Mouse (Mus musculus): Measurements from ENCODE around the gene Celsr1. TPM values are rescaled to one million over a fixed set of nuclear protein-coding genes. Genes with fewer than 3 reads are reported as not detected.
"Not testable (repeated sequence)": the region's sequence is repeated elsewhere in the genome, so short reads cannot be mapped to it uniquely, and the experiment has no call there.

Gene Celsr1
- polyA plus RNA-seq, 1 experiment from 2014 or later, result 3.5 TPM

GRCm38 (mm10) chr15:85865913-85866312, 167.7 kb downstream of the Celsr1 start:
- 89% methylated on average over 7 of the region's 7 CpGs for WGBS
- H3K9ac ChIP-seq (replicated peaks; ENCODE audit: low read length); H3K4me3 ChIP-seq (ENCODE audit: low read length); H3K27ac ChIP-seq (ENCODE audit: low read length); H3K4me1 ChIP-seq (ENCODE audit: insufficient read depth, low read length); H3K4me2 ChIP-seq (replicated peaks; ENCODE audit: low read depth, low read length); H3K27me3 ChIP-seq (ENCODE audit: insufficient read depth, low read length); H3K9me3 ChIP-seq (ENCODE audit: low read length); ATAC-seq (ENCODE audit: low FRiP score, low TSS enrichment): not testable (repeated sequence)
- H3K36me3 ChIP-seq (ENCODE audit: insufficient read depth, low read length), result peaks cover 67% of the 10 kb centered on the region

GRCm38 (mm10) chr15:85859490-85860031, 174.0 kb downstream of the Celsr1 start, which contains the start of gene Gtse1:
Gtse1 (plus strand) TSS chr15:85859745.
- WGBS, result under 1% methylated on average over 42 of the region's 42 CpGs
- peak within 1 kb of the TSS; percentile 85 for H3K9ac ChIP-seq (replicated peaks; ENCODE audit: low read length)
- peak within 1 kb of the TSS; percentile 72 for H3K27ac ChIP-seq (ENCODE audit: low read length)
- peak; percentile 98 for ATAC-seq (ENCODE audit: low FRiP score, low TSS enrichment)
- no peaks in the 10 kb centered on the region for H3K9me3 ChIP-seq (ENCODE audit: low read length)
- H3K36me3 ChIP-seq (ENCODE audit: insufficient read depth, low read length), result peaks cover 26% of the 10 kb centered on the region
- H3K4me2 ChIP-seq (replicated peaks; ENCODE audit: low read depth, low read length), result peak within 1 kb of the TSS; percentile 89
- H3K4me1 ChIP-seq (ENCODE audit: insufficient read depth, low read length), result peaks cover 20% of the 10 kb centered on the region
- H3K4me3 ChIP-seq (ENCODE audit: low read length), result peak within 1 kb of the TSS; percentile 62
- H3K27me3 ChIP-seq (ENCODE audit: insufficient read depth, low read length), result no peaks in the 10 kb centered on the region

GRCm38 (mm10) chr15:85858980-85859489, 174.5 kb downstream of the Celsr1 start:
- Histone ChIP-seq H3K9me3 (ENCODE audit: low read length) (no peaks in the 10 kb centered on the region), H3K27ac (ENCODE audit: low read length) (peak overlapping the region; percentile 72), H3K4me3 (ENCODE audit: low read length) (peak overlapping the region; percentile 62), H3K36me3 (ENCODE audit: insufficient read depth, low read length) (peaks cover 21% of the 10 kb centered on the region), H3K9ac (replicated peaks; ENCODE audit: low read length) (peak overlapping the region; percentile 85), H3K27me3 (ENCODE audit: insufficient read depth, low read length) (no peaks in the 10 kb centered on the region), H3K4me2 (replicated peaks; ENCODE audit: low read depth, low read length) (peak overlapping the region; percentile 89), H3K4me1 (ENCODE audit: insufficient read depth, low read length) (peaks cover 20% of the 10 kb centered on the region)
- peak; percentile 59 for ATAC-seq (ENCODE audit: low FRiP score, low TSS enrichment)
- 7% methylated on average over 15 of the region's 15 CpGs for WGBS

GRCm38 (mm10) chr15:85851656-85852392, 181.8 kb downstream of the Celsr1 start:
- H3K4me1 ChIP-seq (ENCODE audit: insufficient read depth, low read length), result no peaks in the 10 kb centered on the region
- no peaks in the 10 kb centered on the region for H3K27me3 ChIP-seq (ENCODE audit: insufficient read depth, low read length)
- no peak overlapping the region for H3K4me2 ChIP-seq (replicated peaks; ENCODE audit: low read depth, low read length)
- no peak for ATAC-seq (ENCODE audit: low FRiP score, low TSS enrichment)
- H3K36me3 ChIP-seq (ENCODE audit: insufficient read depth, low read length), result no peaks in the 10 kb centered on the region
- no peak overlapping the region for H3K27ac ChIP-seq (ENCODE audit: low read length)
- H3K9me3 ChIP-seq (ENCODE audit: low read length), result no peaks in the 10 kb centered on the region
- no peak overlapping the region for H3K9ac ChIP-seq (replicated peaks; ENCODE audit: low read length)
- H3K4me3 ChIP-seq (ENCODE audit: low read length), result no peak overlapping the region
- 86% methylated on average over 12 of the region's 12 CpGs for WGBS

Other genes with a start within 250 kb of the Celsr1 start
- 31.1 and 37.4 TPM in 2 replicates for gene Cdpf1, start 222.1 kb downstream of the Celsr1 start, polyA plus RNA-seq (2015; fragmentation: Nextera tagmentation; extraction: Ambion mirVana)
- gene Pkdrej, start 212.0 kb downstream of the Celsr1 start, polyA plus RNA-seq (2015; fragmentation: Nextera tagmentation; extraction: Ambion mirVana), result 0.10 and 0.11 TPM in 2 replicates
- 8.0 and 8.2 TPM in 2 replicates for gene Ttc38, start 201.5 kb downstream of the Celsr1 start, polyA plus RNA-seq (2015; fragmentation: Nextera tagmentation; extraction: Ambion mirVana)
- gene Gtse1, start 174.0 kb downstream of the Celsr1 start, polyA plus RNA-seq (2015; fragmentation: Nextera tagmentation; extraction: Ambion mirVana), result 31.0 and 33.1 TPM in 2 replicates
- 51.8 and 53.2 TPM in 2 replicates for gene Trmu, start 154.5 kb downstream of the Celsr1 start, polyA plus RNA-seq (2015; fragmentation: Nextera tagmentation; extraction: Ambion mirVana)
- gene Gramd4, start 23.9 kb upstream of the Celsr1 start, polyA plus RNA-seq (2015; fragmentation: Nextera tagmentation; extraction: Ambion mirVana), result 12.1 and 14.9 TPM in 2 replicates
- 13.6 and 13.7 TPM in 2 replicates for gene Cerk, start 152.4 kb upstream of the Celsr1 start, polyA plus RNA-seq (2015; fragmentation: Nextera tagmentation; extraction: Ambion mirVana)
- 16.5 and 16.6 TPM in 2 replicates for gene Tbc1d22a, start 180.7 kb upstream of the Celsr1 start, polyA plus RNA-seq (2015; fragmentation: Nextera tagmentation; extraction: Ambion mirVana)